Mouse (Mus musculus) common myeloid progenitor, adult 5-6 weeks (primary cell): Measurements from ENCODE around the gene Flrt3. TPM values are rescaled to one million over a fixed set of nuclear protein-coding genes. Genes with fewer than 3 reads are reported as not detected.
A peak's percentile ranks its signal among the peaks of the same experiment; 100 is the strongest.

Source experiments
- ATAC-seq: replicated peaks from 2 replicates; pipeline ENCODE4 v1.8.0; 2016; ENCODE audit warnings: low read depth, mild to moderate bottlenecking, moderate TSS enrichment, inconsistent platforms; ENCODE audit not compliant: poor library complexity, severe bottlenecking
- total RNA-seq: library from RNA; stranded (forward); fragments of 200-1000, 187-1606 nt; gene quantifications from 2 replicates; pipeline ENCODE4 v1.2.3, GENCODE M21; 2017

Flrt3 gene
- total RNA-seq, result not detected in 2 replicates

DNA sequence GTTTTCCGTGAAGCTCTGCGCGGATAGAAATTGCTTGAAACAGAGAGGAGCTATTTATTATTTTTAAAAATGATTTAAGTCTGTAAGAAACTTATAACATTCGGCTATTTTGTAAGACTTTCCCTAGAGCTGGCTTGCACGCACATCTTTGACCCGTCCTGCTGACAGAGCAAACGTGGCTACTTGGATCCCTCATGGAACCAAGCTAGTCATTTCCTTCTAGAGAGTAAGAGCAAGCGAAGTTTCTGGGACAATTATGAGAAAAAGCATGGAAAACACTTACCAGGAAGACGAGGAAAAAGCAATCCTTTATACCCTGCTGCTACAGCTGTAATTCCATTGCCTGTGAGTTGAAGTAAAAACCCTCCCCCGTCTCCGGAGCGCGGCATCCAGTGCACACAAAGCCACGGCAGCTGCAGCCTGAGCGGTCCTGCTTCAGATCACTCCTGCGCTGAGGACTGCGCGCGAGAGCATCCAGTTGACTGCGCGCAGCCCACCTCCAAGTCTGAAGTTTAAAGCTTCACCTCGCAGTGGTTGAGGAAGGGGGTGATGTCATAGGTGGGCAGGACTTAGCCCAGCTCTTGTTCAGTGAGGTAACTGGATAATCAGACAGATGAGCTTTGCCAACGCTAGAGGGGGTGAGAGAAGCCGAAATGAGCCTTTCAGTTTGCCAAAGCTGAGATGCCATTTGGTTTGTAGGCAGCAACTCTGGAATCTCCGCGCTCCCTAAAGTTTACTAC lies at the start of gene Flrt3:
TSS of gene Flrt3 (minus strand) at position 507 of the 740 bp plus-strand sequence.
- ATAC-seq, result peak; percentile 99

DNA sequence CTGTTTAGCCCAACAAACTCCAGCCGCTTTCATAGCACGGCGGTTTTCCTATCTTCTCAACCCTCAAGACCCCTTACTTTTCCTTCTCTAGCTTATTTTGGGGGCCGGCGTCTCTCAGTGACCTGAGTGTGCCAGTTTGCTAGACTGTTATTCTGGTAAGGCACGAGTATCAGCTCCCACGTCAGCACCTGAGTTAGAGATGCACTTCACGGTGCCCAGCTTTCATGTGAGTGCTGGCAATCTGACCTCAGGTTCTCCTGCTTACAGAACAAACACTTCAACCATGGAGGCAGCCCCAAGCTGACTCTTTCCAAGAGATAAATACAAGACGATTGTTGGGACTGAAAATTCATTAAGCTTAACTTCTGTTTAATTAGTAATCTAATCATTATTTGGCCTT lies 46.1 kb upstream of the Flrt3 start:
- no peak for ATAC-seq

DNA sequence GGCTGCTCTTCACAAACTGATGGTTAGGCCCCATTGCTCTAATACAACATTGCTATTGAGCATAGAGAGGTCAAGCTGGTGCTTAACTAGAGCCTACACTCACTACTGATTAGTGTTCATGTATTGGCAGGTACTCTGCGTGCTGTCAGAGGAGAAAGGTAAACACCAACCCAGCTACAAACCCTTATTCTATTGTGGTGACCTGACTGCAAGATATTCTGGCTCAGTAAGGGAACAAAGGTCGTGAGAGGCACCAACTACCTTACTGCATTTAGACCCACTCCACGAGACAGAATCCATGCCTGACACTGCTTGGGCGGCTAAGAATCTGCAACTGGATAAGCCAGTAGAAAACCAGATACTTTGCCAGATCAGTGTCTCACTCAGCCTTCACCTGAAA lies 44.6 kb upstream of the Flrt3 start:
- ATAC-seq, result no peak

DNA sequence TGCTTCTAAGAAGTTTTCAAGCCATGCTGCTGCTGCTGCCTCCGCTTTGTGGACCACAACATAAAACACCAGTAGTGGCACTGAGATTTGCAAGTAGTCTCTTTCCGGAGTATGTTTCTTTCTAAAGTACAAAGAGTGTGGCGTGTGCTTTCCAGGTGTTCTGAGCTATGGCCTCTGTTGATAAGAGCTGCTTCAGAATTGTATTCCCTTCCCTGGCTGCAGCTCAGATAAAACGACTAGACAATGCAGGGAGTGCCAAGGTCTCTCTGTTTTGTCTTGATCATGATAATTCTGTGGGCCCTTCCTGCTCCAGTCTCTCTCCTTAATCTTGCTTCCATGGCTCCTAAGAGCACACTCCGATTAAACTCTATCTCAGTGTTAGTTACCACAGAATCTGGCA lies 36.3 kb upstream of the Flrt3 start:
- ATAC-seq, result no peak

DNA sequence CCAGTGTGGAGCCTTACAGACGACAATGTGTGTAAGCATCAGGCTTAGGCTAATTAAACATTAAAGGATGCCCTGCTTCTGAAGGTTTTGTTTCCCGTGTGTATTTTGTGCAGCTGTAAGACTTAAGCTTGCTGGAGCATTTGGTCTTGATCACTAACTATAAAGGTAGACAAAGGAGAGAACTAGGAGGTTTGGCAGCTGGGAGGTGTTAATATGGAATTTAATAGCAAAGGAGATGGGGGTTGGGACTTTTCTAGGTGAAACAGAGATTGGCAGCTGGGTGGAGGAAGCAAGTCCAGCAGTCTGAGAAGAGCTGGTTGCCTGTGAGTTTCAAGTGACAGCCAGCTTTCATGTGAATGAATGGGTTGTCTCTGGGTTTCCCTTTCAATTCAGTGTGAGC lies 34.0 kb upstream of the Flrt3 start:
- ATAC-seq, result no peak

DNA sequence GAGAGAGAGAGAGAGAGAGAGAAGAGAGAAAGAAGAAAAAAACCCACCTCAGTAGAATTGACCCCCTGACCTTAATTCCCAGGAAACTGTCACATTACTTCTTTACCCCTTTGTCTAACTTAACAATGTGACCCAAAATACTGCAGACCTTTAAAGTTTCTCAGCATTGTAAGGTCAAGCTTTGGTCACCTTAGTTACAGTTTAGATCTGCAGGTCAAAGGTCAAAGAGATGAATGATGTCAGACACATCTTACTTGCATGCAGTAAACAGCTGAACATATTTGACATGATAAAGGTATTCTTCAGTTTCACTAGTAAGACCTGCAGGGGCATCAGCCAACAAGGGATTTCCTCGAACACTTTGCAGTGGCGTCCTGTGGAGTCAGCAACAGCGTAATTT lies 32.9 kb upstream of the Flrt3 start:
- ATAC-seq, result no peak

DNA sequence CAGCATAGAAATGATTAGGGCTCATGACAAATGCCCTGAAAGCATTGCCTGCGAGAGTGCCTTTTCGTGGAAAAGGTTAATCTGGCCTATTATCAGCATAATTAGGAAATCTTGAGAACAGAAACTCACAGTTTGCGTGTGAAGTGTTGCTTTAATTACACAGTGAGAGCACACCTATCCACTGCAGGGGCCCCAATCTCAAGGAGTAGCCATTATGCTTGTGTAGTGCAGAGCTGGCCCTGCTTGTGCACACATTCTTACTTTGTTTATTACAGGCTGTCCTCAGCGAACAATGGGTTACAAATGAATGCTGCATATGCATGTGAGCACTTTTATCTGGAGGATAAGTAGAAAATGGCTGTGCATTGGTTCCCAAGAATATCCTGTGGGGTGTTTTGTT lies 32.1 kb upstream of the Flrt3 start:
- ATAC-seq, result no peak

DNA sequence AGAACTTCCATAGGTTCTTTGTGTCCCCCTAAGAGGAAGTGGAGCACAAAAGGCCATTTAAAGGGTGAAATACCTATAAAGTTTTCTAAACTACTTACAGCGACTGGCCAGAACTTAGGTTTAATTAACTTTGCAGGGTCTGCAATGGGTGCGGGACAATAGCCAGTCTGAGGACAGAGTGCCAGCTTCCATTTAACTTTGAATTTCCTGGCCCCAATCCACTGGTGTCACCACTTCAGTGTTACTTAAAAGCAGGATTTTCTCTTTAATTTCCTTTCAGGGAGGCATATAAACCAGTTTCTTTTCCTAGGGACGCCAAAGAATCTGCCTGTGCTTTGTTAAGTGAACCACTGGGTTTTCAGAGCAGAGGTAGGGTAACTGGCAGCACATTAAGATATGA lies 27.3 kb upstream of the Flrt3 start:
- no peak for ATAC-seq

DNA sequence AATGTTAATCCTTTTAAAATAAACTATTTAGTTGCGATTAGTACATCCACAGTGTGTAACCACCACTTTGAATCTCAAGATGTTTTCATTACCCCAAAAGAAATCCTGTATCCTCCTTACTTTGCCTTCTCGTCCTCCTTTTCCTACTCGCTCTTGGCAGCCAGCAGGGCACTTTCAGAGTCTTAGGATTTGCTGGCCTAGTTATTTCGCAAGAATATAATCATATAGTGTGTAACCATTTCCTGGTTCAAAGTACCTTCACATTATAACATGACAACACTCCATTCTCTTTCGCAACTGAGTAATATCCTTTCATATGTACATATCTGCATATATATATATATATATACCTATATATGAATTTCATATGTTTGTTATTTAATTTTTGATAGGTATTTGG lies 22.6 kb upstream of the Flrt3 start:
- no peak for ATAC-seq

DNA sequence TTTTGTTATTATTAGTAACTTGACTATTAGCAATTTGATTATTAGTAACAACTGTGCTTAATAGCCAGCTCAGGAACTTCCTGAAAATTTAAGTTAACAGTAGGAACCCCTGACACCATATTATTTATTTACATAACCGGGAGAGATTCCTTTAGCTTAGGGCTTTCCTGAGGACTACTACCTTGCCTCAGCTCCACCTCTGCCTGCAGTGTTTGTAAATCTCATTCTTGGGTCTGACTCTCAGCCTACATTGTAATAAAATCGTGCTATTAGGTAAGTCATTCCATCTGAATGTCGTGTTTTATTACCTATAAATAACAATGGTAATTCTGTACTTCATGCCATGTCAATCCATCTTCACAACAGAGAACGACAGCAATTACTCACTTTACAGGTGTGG lies 21.2 kb upstream of the Flrt3 start:
- ATAC-seq, result no peak

DNA sequence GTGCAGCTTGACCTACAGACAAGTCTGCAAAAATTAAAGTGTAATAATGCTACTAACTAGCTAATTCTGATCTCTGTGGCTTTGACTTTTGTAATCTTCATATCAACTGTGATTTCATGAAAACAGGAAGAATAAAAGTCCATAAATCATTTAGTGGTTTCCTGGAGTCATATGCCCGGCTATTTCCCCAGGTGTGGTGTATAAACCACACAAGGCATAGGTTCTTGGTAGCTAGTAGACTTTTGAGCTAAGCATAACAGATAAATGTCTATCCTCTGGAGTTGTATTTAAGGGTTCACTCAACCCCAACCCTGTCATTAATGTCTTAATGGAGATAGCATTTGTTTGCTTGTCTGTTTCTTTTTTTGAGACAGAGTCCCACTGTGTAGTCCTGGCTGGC lies 20.1 kb upstream of the Flrt3 start:
- ATAC-seq, result peak; percentile 58

DNA sequence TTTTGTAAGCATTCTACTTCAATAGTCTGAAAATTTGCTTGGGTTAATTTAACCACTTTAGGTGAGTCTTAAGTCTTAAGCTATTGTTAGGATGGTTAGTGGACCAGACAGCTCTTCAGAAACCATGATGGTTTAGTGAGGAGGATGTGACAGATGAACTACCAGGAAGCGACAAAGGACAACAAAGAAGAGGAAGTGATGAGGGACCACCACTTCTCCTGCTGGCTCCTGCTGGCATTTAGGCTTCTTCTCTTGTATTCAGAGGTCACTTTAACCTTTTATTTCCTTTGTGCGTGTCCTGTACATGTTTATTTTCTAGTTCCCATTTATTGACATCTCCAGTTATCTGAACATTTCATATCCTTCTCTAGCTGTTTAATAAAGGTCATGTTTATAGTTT lies 19.6 kb upstream of the Flrt3 start:
- peak; percentile 74 for ATAC-seq

DNA sequence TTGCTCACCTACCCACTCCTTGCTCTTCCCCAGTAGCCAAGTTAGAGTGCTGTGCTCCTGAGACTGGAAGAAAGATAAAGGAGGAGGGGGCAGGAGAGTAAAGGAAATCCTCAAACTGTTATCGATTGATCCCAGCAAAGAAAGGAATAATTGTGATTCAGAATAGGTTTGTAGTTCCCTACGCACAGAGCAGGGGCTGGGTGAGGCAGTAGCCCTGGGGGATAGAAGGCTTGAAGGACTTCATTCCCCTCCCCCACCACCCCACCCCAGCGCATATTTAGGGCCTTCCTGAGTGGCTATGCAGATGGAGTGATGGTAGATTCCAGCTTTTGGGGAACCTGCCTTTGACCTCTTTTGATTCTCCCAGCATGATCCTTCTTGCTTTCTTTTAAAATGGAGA lies 5.5 kb upstream of the Flrt3 start:
- no peak for ATAC-seq

DNA sequence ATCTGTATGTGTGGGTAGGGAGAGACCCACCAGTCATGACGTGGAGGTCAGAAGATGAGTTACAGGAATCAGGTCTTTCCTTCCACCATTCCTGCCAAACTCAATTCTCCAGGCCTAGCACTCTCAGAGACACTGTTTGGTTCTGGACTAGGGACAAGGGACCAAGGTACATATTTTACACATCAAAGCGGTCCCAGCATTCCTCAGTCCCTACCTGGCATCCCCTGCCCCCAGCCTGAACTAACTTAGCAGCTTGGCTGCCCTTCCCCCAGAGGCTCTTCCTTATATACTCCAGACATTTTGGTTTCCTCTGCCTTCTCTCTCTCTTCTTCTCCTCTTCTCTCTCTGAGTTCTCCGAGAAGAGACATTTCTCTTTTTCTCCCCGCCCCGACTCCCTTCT lies 2.2 kb upstream of the Flrt3 start:
- ATAC-seq, result no peak

DNA sequence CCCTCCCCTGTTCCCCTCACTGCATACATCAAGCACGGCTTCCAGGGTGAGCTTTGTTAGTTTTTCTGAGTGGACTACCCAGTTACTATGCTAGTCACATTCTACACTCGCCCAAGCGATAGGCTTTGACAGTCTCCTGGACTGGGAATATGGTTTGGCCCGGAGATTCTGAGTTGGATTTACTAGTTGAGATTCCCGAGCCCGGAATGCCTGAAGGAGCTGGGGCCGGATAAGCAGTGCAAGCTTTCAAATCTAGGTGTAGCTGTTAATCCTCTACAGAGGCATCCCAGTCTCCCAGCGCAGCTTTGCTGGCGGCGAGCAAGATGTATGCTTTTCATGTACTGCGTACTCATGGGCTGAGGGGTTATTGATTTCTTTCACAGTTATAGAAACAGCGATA lies 812 bp downstream of the Flrt3 start:
- no peak for ATAC-seq

DNA sequence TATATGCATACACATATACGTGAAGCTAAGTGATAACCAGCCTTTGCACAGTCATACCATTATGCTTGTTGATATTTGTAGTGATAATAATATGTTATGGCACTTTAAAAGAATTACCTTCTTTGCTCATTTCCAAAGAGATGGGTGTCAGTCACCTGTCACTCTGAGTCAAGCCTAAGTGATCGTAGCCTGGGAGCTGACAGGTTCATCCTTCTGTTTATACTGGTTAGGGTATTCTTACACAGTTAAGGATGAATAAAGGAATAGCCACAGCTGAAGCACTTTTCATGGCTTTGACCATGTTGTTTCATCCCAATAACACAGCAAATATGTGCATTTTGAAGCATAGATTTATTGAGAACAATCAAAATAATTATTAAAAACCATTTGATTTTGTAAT lies 1.5 kb downstream of the Flrt3 start:
- no peak for ATAC-seq

DNA sequence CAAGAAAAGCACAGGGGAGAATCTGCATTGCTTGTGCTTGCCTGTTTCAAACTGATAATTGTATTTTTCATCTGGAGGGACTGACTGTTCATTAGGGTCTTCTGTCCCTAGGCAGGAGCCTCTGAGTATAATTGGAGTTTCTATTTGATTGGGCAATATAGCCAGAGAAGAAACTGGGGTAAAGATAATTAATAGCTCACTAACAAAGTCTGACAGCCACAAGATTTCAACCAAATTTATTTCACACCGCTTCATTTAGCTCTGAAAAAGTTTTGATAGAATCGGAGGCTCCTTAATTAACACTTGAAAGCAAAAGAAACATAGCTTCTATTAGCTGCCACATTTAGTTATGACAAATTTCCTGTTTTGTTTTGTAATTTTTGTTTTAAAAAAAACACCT lies 2.2 kb downstream of the Flrt3 start:
- no peak for ATAC-seq

DNA sequence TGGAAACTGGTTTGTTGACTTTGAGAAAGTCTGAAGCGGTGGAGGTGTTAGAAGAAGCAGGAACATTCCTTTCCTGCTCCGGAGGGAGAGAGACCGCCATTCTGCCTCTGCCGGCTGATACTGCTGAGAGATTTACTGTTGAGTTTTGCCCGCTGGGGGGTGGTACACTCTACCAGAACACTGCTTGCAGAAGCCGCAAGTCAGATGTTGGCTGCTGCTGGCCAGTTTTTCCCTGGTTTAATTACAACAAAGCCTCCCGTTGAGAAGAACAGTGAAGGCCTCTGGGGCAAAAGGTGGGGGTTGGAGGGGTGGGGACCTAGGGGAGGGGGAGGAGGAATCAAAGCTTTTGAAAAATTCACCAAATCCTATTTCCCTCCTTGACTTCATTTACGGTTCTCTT lies 3.0 kb downstream of the Flrt3 start:
- ATAC-seq, result peak; percentile 61

DNA sequence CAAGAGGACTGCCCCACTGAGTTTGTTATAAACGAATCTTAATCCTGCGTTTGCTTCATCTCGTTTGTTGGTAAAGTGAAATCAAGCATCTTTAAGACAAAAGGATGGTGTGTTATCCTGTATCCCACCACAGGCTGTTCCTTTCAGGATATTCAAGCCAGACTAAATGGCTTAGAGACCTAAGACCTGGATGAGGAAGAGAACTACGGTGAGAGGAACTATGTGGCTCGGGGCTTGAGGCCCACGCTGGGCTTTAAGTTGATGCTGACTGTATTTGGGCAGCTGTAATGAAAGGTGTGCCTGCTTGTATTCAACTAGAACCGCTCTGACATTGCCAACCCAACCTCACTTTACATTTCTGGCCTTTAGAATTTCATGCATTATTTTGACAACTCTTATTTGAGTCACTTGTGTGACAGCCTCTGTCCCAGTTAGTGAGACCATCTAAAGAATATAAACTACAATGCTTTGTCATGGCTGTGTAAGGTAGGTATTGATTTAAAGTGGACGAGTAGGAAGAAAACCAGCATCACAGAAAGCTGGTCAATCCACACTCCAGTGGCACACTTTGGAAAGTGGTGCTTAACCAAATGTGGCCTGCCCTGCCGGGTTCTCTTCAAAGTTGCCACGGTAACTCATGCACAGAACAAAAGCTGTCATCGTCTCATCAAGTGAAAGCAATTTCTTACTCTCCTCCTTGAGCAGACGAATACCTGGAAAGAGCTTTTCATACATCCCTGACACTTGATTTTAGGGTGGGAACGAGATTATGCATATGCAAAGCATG lies 3.8 kb downstream of the Flrt3 start:
- no peak for ATAC-seq

DNA sequence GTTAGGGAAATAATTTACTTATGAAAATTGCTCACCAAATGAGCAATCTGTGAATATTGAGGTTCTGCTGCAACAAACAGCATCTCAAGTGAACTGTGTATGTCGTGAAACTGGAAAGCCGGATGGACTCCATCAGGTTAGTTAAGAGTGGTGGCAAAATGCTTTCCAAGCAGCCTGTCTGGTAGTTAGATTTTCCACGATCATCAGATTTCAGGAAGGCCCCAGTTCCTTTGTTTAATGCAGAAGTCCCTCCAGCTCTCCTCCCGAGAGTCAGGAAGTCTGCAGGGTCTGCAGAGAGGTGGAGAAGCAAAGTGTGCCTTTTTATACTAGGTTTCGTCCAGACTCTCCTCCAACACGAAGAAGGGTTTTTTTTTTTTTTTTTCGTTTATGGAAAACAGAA lies 4.4 kb downstream of the Flrt3 start:
- ATAC-seq, result no peak

DNA sequence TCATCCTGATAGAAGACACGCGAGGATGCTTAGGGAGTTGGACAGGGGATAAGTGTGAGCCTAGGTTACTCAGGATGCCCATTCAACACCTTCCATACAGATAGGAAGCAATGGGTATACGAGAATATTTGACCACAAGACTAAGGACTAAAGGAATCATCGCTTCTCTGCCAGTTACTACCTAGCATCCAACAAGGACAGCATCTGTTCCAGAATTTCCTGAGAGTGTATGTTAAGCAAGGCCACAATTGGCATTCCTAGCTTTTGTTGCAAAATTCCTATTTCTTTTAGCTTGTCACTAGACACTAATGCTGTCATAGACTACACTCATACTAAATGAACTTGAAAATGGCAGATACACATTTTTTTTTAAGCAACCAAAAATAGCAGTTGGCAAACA lies 6.9 kb downstream of the Flrt3 start:
- no peak for ATAC-seq

DNA sequence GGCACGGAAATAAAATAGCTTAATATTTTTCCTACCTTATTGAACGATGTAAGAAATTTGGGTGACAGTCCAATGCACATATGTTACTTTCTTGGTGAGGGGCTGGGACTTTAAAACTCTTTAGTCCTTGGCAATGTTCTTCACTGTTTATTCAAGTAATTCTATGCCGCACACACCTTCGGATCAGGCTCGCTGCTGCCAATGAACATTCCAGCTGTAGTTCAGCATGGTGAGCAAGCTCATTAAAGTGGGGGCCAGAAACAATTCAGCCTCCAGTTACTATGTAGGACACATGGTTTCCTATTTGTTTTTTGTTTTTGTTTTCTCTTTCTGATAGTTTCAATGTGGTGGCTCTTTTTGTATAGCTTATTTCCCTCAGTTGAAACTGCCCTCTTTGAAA lies 8.6 kb downstream of the Flrt3 start:
- no peak for ATAC-seq
